Mouse (Mus musculus) lung, adult 18-20 months (tissue): ENCODE data around the gene Zfp563.

Source experiments
- DNase-seq, 2 experiments: peaks; one replicate each; pipeline ENCODE4 v3.0.0; 2022; ENCODE audit warnings: mixed read lengths in 2 of 2

Zfp563 gene

GRCm38 (mm10) chr17:33089220-33089949 is at the start of gene Zfp563:
Zfp563 (plus strand) TSS chr17:33089310.
- DNase-seq, result peak; percentile 95 to 96

GRCm38 (mm10) chr17:33058791-33059190 is 30.3 kb upstream of the Zfp563 start:
- DNase-seq, result no peak

- no peak for DNase-seq
Measured at GRCm38 (mm10) chr17:33063001-33063400, 26.1 kb upstream of the Zfp563 start.

- no peak for DNase-seq
Measured at GRCm38 (mm10) chr17:33067958-33068357, 21.2 kb upstream of the Zfp563 start, which contains the start of gene 4921501E09Rik. 4921501E09Rik (minus strand) TSS chr17:33068058.

GRCm38 (mm10) chr17:33091630-33092029 is 2.5 kb downstream of the Zfp563 start:
- DNase-seq, result peak in 1 of 2 experiments; percentile 2

GRCm38 (mm10) chr17:33092391-33093193 is 3.5 kb downstream of the Zfp563 start:
- DNase-seq, result peak; percentile 80 to 84

- DNase-seq, result peak; percentile 63 to 67
Measured at GRCm38 (mm10) chr17:33097396-33097795, 8.3 kb downstream of the Zfp563 start.

- DNase-seq, result no peak
Measured at GRCm38 (mm10) chr17:33124546-33124945, 35.4 kb downstream of the Zfp563 start.

- DNase-seq, result no peak
Measured at GRCm38 (mm10) chr17:33126257-33126656, 37.1 kb downstream of the Zfp563 start.

- DNase-seq, result no peak
Measured at GRCm38 (mm10) chr17:33139261-33139820, 50.2 kb downstream of the Zfp563 start, which contains the start of gene Morc2b. Morc2b (minus strand) TSS chr17:33139683.
